Mouse (Mus musculus) lung, embryonic 14.5 days (tissue): Measurements from ENCODE around the gene Fam20c. TPM values are rescaled to one million over a fixed set of nuclear protein-coding genes. Genes with fewer than 3 reads are reported as not detected.

Experiments
- ATAC-seq: fragments of 200-750 bp; cut with Nextera tagmentation; 2 replicates; pipeline ENCODE4 v1.8.0; 2017; ENCODE audit warnings: mild to moderate bottlenecking, moderate TSS enrichment, moderate library complexity; ENCODE audit not compliant: insufficient read depth
- DNase-seq: peaks from one replicate; pipeline ENCODE4 v3.0.0-alpha.2; 2015
- H3K27ac ChIP-seq: fragments of 300-500 bp; sonication (generic); 2 replicates; pipeline ENCODE4 v1.5.1; 2014; ENCODE audit warnings: low read depth, mild to moderate bottlenecking, moderate library complexity
- H3K27me3 ChIP-seq: fragments of 300-500 bp; sonication (generic); 2 replicates; pipeline ENCODE4 v1.6.1; 2014; ENCODE audit warnings: low read length, control low read depth; ENCODE audit not compliant: insufficient read depth
- H3K36me3 ChIP-seq: fragments of 300-500 bp; sonication (generic); 2 replicates; pipeline ENCODE4 v1.6.1; 2014; ENCODE audit warnings: control low read depth; ENCODE audit not compliant: insufficient read depth
- H3K4me1 ChIP-seq: fragments of 300-500 bp; sonication (generic); 2 replicates; pipeline ENCODE4 v1.6.1; 2014; ENCODE audit warnings: antibody characterized with exemption, control low read depth; ENCODE audit not compliant: insufficient read depth
- H3K4me2 ChIP-seq: fragments of 300-500 bp; sonication (generic); 2 replicates; pipeline ENCODE4 v1.6.1; 2014; ENCODE audit warnings: mild to moderate bottlenecking
- H3K4me3 ChIP-seq: fragments of 300-500 bp; sonication (generic); 2 replicates; pipeline ENCODE4 v1.5.1; 2014; ENCODE audit warnings: low read depth, low read length
- H3K9ac ChIP-seq: fragments of 300-500 bp; sonication (generic); 2 replicates; pipeline ENCODE4 v1.6.1; 2014
- H3K9me3 ChIP-seq: fragments of 300-500 bp; sonication (generic); 2 replicates; pipeline ENCODE4 v1.6.1; 2016; ENCODE audit warnings: low read depth, low read length, control low read depth
- CTCF ChIP-seq: IDR thresholded peaks from 2 replicates; pipeline ENCODE4 v1.5.1; 2016; ENCODE audit warnings: antibody characterized with exemption, low read depth
- WGBS: fragments of 180-500 bp; shearing (Covaris S2); extraction: QIAGEN DNeasy Blood & Tissue Kit; methylation state at CpG from one replicate; pipeline ENCODE4 v1.1.7; 2014; 5-methylcytosine and 5-hydroxymethylcytosine counted together
- polyA plus RNA-seq: library from polyadenylated mRNA; unstranded; fragments of >200 nt; fragmentation: Nextera tagmentation; extraction: Ambion mirVana; gene quantifications from 2 replicates; pipeline ENCODE4 v1.2.1, GENCODE M21; 2014

Fam20c gene
- polyA plus RNA-seq, 1 experiment from 2014 or later = 8.4 TPM

GRCm38 (mm10) chr5:138804286-138804685 lies 50.0 kb downstream of the Fam20c start:
- no peak for TF ChIP-seq CTCF
- DNase-seq = no peak
- no peaks in the 10 kb centered on the region for H3K4me1 ChIP-seq
- H3K4me3 ChIP-seq = no peak overlapping the region
- no peak for ATAC-seq
- H3K27ac ChIP-seq = no peak overlapping the region
- WGBS = 75% methylated on average over 5 of the region's 5 CpGs
- H3K9me3 ChIP-seq = no peaks in the 10 kb centered on the region
- peaks cover 2% of the 10 kb centered on the region; the same call in 1 of the 2 replicates for H3K36me3 ChIP-seq
- H3K27me3 ChIP-seq = no peaks in the 10 kb centered on the region
- no peak overlapping the region for H3K9ac ChIP-seq
- no peak overlapping the region for H3K4me2 ChIP-seq

DNA sequence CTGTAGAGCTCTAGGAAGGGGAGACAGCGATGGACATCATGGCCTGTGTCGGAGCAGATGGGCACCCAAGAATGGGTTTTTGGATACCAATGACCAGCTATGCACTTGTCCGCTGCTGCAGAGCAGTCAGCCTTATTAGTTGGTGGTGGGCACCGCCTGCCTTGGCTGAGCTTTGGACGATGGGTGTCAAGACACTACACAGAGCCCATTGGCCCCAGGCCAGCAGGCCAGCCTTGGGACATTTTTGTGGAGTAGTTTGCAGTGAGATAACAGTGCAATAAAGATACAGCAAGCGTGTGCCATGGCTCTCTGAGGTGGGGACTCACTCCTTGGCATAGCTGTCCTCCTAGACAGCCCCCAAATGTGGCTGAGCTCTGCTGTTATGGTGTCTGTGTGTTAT lies 55.5 kb downstream of the Fam20c start:
- TF ChIP-seq CTCF = no peak
- DNase-seq (no peak), ATAC-seq (no peak)
- no peak overlapping the region for H3K4me2 ChIP-seq
- H3K27ac ChIP-seq = no peak overlapping the region
- H3K27me3 ChIP-seq = no peaks in the 10 kb centered on the region
- WGBS = 79% methylated on average over 6 of the region's 6 CpGs
- H3K4me3 ChIP-seq = no peak overlapping the region
- H3K4me1 ChIP-seq = no peaks in the 10 kb centered on the region
- H3K36me3 ChIP-seq = peaks cover 9% of the 10 kb centered on the region; the same call in 1 of the 2 replicates
- no peak overlapping the region for H3K9ac ChIP-seq
- no peaks in the 10 kb centered on the region for H3K9me3 ChIP-seq

GRCm38 (mm10) chr5:138819780-138820179 lies 65.5 kb downstream of the Fam20c start, which contains the start of gene Gm5294:
Gene Gm5294 (plus strand): TSS chr5:138820080.
- no peak for TF ChIP-seq CTCF
- H3K36me3 ChIP-seq = no peaks in the 10 kb centered on the region
- DNase-seq = no peak
- ATAC-seq = no peak
- no peaks in the 10 kb centered on the region for H3K9me3 ChIP-seq
- peak within 1 kb of the TSS; percentile 62 for H3K4me2 ChIP-seq
- peak within 1 kb of the TSS; percentile 38; the same call in 1 of the 2 replicates for H3K9ac ChIP-seq
- no peak within 1 kb of the TSS for H3K27ac ChIP-seq
- peak within 1 kb of the TSS; percentile 35 for H3K4me3 ChIP-seq
- H3K27me3 ChIP-seq = peaks cover 57% of the 10 kb centered on the region
- 9% methylated on average over 21 of the region's 21 CpGs for WGBS
- H3K4me1 ChIP-seq = no peaks in the 10 kb centered on the region

- peak overlapping the region; percentile 38; the same call in 1 of the 2 replicates for H3K9ac ChIP-seq
- no peak overlapping the region for H3K27ac ChIP-seq
Observed at GRCm38 (mm10) chr5:138820717-138821332, 66.5 kb downstream of the Fam20c start.

GRCm38 (mm10) chr5:138825090-138825489 lies 70.8 kb downstream of the Fam20c start:
- Histone ChIP-seq H3K9ac (no peak overlapping the region), H3K4me3 (no peak overlapping the region), H3K4me1 (no peaks in the 10 kb centered on the region), H3K36me3 (no peaks in the 10 kb centered on the region), H3K27me3 (peaks cover 43% of the 10 kb centered on the region), H3K4me2 (no peak overlapping the region), H3K9me3 (no peaks in the 10 kb centered on the region), H3K27ac (no peak overlapping the region)
- no peak for ATAC-seq
- 54% methylated on average over 3 of the region's 3 CpGs for WGBS
- TF ChIP-seq CTCF = no peak
- DNase-seq = no peak

More at GRCm38 (mm10) chr5:138820717-138821332, 66.5 kb downstream of the Fam20c start:
- Histone ChIP-seq H3K27me3 (peaks cover 57% of the 10 kb centered on the region), H3K4me3 (peak overlapping the region; percentile 35), H3K4me1 (no peaks in the 10 kb centered on the region), H3K9me3 (no peaks in the 10 kb centered on the region), H3K36me3 (no peaks in the 10 kb centered on the region), H3K4me2 (peak overlapping the region; percentile 62)
- TF ChIP-seq CTCF = no peak
- peak; percentile 36 for DNase-seq
- 2% methylated on average over 39 of the region's 39 CpGs for WGBS
- no peak for ATAC-seq

DNA sequence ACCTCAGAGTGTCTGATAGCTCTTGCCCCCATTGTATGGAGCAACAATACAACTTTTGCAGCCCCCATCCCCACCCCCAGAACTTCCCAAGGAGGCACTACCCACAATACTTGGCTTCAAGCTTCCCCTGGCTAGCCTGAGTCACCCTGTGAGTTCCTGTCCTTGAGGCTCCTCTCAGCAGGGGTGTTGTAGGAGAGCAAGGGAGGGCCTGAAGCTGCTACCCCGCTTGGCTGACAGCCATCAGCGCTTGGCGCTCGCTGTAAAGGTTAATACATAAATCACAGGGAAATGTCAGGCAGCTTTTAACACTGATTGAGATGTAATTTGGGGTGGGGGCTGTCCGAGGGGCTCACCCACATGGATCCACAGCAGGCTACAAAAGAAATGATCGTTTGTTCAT lies 79.1 kb downstream of the Fam20c start:
- H3K4me3 ChIP-seq = no peak overlapping the region
- 0 out of 2 replicates have a peak overlapping the region, but pooled peaks have one; percentile 0 for H3K9ac ChIP-seq
- no peaks in the 10 kb centered on the region for H3K27me3 ChIP-seq
- no peak overlapping the region for H3K27ac ChIP-seq
- H3K9me3 ChIP-seq = no peaks in the 10 kb centered on the region
- DNase-seq (peak; percentile 51), ATAC-seq (no peak; the same call in 1 of the 2 replicates)
- 21% methylated on average over 6 of the region's 6 CpGs for WGBS
- H3K4me1 ChIP-seq = no peaks in the 10 kb centered on the region
- no peak overlapping the region for H3K4me2 ChIP-seq
- H3K36me3 ChIP-seq = no peaks in the 10 kb centered on the region
- no peak for TF ChIP-seq CTCF

DNA sequence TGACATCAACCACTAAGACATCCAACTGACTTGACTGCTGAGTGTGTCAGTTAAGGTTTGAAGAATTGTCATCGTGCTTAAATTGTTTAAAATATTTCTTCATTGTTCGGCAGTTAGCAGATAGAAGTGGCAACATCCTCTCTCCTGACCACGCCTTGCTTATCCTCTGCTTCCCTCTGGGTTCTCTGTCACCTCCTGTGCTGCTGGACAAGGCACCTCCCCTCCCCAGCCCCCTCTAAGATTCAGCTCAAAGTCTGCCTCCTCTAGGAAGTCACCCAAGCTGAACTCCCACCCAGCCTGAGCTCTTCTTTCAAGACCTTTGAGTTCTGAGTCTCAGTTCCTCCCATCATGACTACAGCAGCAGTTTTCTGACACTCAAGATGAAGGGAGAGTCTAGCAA lies 80.6 kb downstream of the Fam20c start:
- no peaks in the 10 kb centered on the region for H3K9me3 ChIP-seq
- H3K4me1 ChIP-seq = no peaks in the 10 kb centered on the region
- no peaks in the 10 kb centered on the region for H3K36me3 ChIP-seq
- no peak overlapping the region for H3K9ac ChIP-seq
- no peak overlapping the region for H3K4me3 ChIP-seq
- no peak for DNase-seq
- H3K4me2 ChIP-seq = no peak overlapping the region
- ATAC-seq = no peak
- no peak for TF ChIP-seq CTCF
- no peaks in the 10 kb centered on the region for H3K27me3 ChIP-seq
- no peak overlapping the region for H3K27ac ChIP-seq
- WGBS = 50% methylated on average over 3 of the region's 3 CpGs
